30 mouse cellular contexts compared by ENCODE assay signal in the genomic region with DNA sequence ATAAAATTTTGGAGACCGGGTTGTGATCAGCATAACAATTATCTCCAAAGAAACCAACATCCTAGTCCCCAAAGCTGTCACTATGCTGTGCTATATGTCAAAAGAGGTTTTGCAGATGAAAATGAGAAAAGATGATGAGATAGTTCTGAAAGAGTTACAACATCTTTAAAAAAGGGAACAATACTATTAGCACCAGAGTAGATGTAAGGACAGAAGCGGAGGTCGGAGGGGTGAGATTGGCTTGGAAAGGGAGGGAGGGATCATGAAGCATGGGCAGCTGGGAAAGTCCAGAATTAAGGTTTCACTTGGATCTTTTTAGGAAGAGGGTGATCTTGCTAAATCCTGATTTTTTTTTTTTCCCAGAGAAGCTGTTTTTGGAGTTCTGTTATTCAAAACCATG. TPM values are rescaled to one million over a fixed set of nuclear protein-coding genes. Genes with fewer than 3 reads are reported as not detected.
DNase-seq lines count a peak whose midpoint lies in the region; ATAC-seq and TF ChIP-seq lines count a peak whose summit lies in the region.
"Had no signal": no experiment of that assay in that cellular context is flagged by ENCODE, and none has a peak within 500 bp of the region (broad histone marks: within the 10 kb centered on the region; RNA-seq: fewer than 3 reads in every experiment).

No protein-coding gene starts in this region.

- peak overlapping the region; percentile 69; the same call in 1 of the 2 replicates for H3K27ac ChIP-seq in intestine, embryonic 14.5 days (ENCODE audit: low read depth)
- H3K27ac ChIP-seq in intestine, embryonic 16.5 days (ENCODE audit: low read length): no peak overlapping the region
- peak overlapping the region; percentile 86 for H3K27ac ChIP-seq in bone marrow macrophage, adult 2 months (ENCODE audit: insufficient read depth, low read depth, low read length)
- no peak overlapping the region for H3K27ac ChIP-seq in kidney, embryonic 16.5 days (ENCODE audit: low read length)
- H3K27ac ChIP-seq in midbrain, embryonic 10.5 days (replicated peaks): no peak overlapping the region
- H3K27ac ChIP-seq: embryonic facial prominence, embryonic 10.5 days; forebrain, embryonic 12.5 days; forebrain, embryonic 15.5 days; heart, embryonic 10.5 days; hindbrain, embryonic 12.5 days; hindbrain, embryonic 15.5 days had no signal

- no peak for TF ChIP-seq CTCF in bone marrow macrophage, adult 2 months (IDR thresholded peaks at IDR 0.05; ENCODE audit: low read depth, low read length)

- no peak for DNase-seq in intestine, embryonic 14.5 days (ENCODE audit: low spot score)
- no peak for DNase-seq in midbrain, embryonic 10.5 days (ENCODE audit: low spot score)
- DNase-seq: adrenal gland, postnatal 14 days; cerebellum, adult 11-12 months; cerebellum, adult 8-10 months; cerebellum, postnatal 10 days; cerebellum, postnatal 36 days; gastrocnemius, postnatal 10 days had no signal

- no peak for TF ChIP-seq POLR2A in bone marrow macrophage, adult 2 months (IDR thresholded peaks at IDR 0.05; ENCODE audit: borderline replicate concordance, low read depth, low read length)

- H3K4me2 ChIP-seq in intestine, embryonic 14.5 days (ENCODE audit: low read length): no peak overlapping the region
- no peak overlapping the region for H3K4me2 ChIP-seq in intestine, embryonic 16.5 days (ENCODE audit: low read depth, low read length)
- no peak overlapping the region for H3K4me2 ChIP-seq in kidney, embryonic 16.5 days (replicated peaks; ENCODE audit: low read depth, low read length)
- H3K4me2 ChIP-seq: embryonic facial prominence, embryonic 13.5 days; forebrain, embryonic 12.5 days; forebrain, embryonic 15.5 days; hindbrain, embryonic 12.5 days; hindbrain, embryonic 15.5 days had no signal

- no peak overlapping the region for H3K4me3 ChIP-seq in intestine, embryonic 14.5 days (ENCODE audit: low read depth, low read length)
- no peak overlapping the region for H3K4me3 ChIP-seq in intestine, embryonic 16.5 days (ENCODE audit: low read length)
- H3K4me3 ChIP-seq in bone marrow macrophage, adult 2 months (ENCODE audit: insufficient read depth, low read length): no peak overlapping the region
- no peak overlapping the region for H3K4me3 ChIP-seq in kidney, embryonic 16.5 days (ENCODE audit: low read length)
- no peak overlapping the region for H3K4me3 ChIP-seq in midbrain, embryonic 10.5 days
- H3K4me3 ChIP-seq: embryonic facial prominence, embryonic 10.5 days; embryonic facial prominence, embryonic 13.5 days; erythroblast, embryonic 14.5 days; forebrain, embryonic 12.5 days; forebrain, embryonic 15.5 days; heart, adult 2 months; heart, embryonic 10.5 days; hindbrain, embryonic 12.5 days; hindbrain, embryonic 15.5 days had no signal

- H3K9me3 ChIP-seq in intestine, embryonic 14.5 days (ENCODE audit: control insufficient read depth, low read length): no peaks in the 10 kb centered on the region
- H3K9me3 ChIP-seq in intestine, embryonic 16.5 days (ENCODE audit: control insufficient read depth, low read length): no peaks in the 10 kb centered on the region
- no peaks in the 10 kb centered on the region for H3K9me3 ChIP-seq in kidney, embryonic 16.5 days (ENCODE audit: low read length)
- no peaks in the 10 kb centered on the region for H3K9me3 ChIP-seq in midbrain, embryonic 10.5 days (replicated peaks)
- H3K9me3 ChIP-seq: embryonic facial prominence, embryonic 10.5 days; embryonic facial prominence, embryonic 13.5 days; forebrain, embryonic 12.5 days; forebrain, embryonic 15.5 days; heart, embryonic 10.5 days; hindbrain, embryonic 12.5 days; hindbrain, embryonic 15.5 days had no signal

- no peak overlapping the region for H3K9ac ChIP-seq in intestine, embryonic 14.5 days (ENCODE audit: low read length)
- no peak overlapping the region for H3K9ac ChIP-seq in intestine, embryonic 16.5 days (ENCODE audit: low read depth, low read length)
- H3K9ac ChIP-seq in kidney, embryonic 16.5 days (replicated peaks; ENCODE audit: low read length): no peak overlapping the region
- H3K9ac ChIP-seq: embryonic facial prominence, embryonic 13.5 days; forebrain, embryonic 12.5 days; forebrain, embryonic 15.5 days; hindbrain, embryonic 12.5 days; hindbrain, embryonic 15.5 days had no signal

- H3K36me3 ChIP-seq in intestine, embryonic 14.5 days (ENCODE audit: control insufficient read depth, insufficient read depth, low read length): no peaks in the 10 kb centered on the region
- H3K36me3 ChIP-seq in intestine, embryonic 16.5 days (ENCODE audit: control insufficient read depth, insufficient read depth, low read length): no peaks in the 10 kb centered on the region
- no peaks in the 10 kb centered on the region for H3K36me3 ChIP-seq in kidney, embryonic 16.5 days (ENCODE audit: insufficient read depth, low read length)
- no peaks in the 10 kb centered on the region for H3K36me3 ChIP-seq in midbrain, embryonic 10.5 days
- H3K36me3 ChIP-seq: embryonic facial prominence, embryonic 10.5 days; embryonic facial prominence, embryonic 13.5 days; forebrain, embryonic 12.5 days; forebrain, embryonic 15.5 days; heart, embryonic 10.5 days; hindbrain, embryonic 12.5 days; hindbrain, embryonic 15.5 days had no signal

- 93% methylated on average over 3 of the region's 3 CpGs for WGBS in intestine, embryonic 14.5 days
- 93% methylated on average over 3 of the region's 3 CpGs for WGBS in intestine, embryonic 16.5 days
- 91% methylated on average over 3 of the region's 3 CpGs for WGBS in kidney, embryonic 16.5 days
- whole genome bisulfite sequencing in midbrain, embryonic 10.5 days: 90% methylated on average over 3 of the region's 3 CpGs

- ATAC-seq in intestine, embryonic 14.5 days (replicated peaks; ENCODE audit: low FRiP score, low TSS enrichment, low read depth): no peak
- ATAC-seq in intestine, embryonic 16.5 days: no peak
- ATAC-seq in granulocyte monocyte progenitor cell, adult 5-6 weeks (replicated peaks; ENCODE audit: poor library complexity, severe bottlenecking): peak; percentile 53
- peak; percentile 52; the same call in 1 of the 2 replicates for ATAC-seq in megakaryocyte progenitor cell, adult 5-6 weeks (replicated peaks; ENCODE audit: poor library complexity)
- no peak for ATAC-seq in kidney, embryonic 16.5 days (ENCODE audit: low FRiP score, low TSS enrichment)
- ATAC-seq: CD4-positive, CD25-positive, alpha-beta regulatory T cell, adult 4 months; forebrain, embryonic 15.5 days had no signal

- peaks cover 10% of the 10 kb centered on the region for H3K4me1 ChIP-seq in intestine, embryonic 14.5 days (replicated peaks; ENCODE audit: control insufficient read depth, insufficient read depth, low read length)
- H3K4me1 ChIP-seq in intestine, embryonic 16.5 days (ENCODE audit: control insufficient read depth, insufficient read depth, low read length): peaks cover 12% of the 10 kb centered on the region
- peaks cover 83% of the 10 kb centered on the region for H3K4me1 ChIP-seq in bone marrow macrophage, adult 2 months (ENCODE audit: control insufficient read depth, insufficient read depth, low read length)
- peaks cover 14% of the 10 kb centered on the region for H3K4me1 ChIP-seq in kidney, embryonic 16.5 days (ENCODE audit: insufficient read depth, low read length)
- peaks cover 6% of the 10 kb centered on the region for H3K4me1 ChIP-seq in midbrain, embryonic 10.5 days
- H3K4me1 ChIP-seq: forebrain, embryonic 12.5 days; forebrain, embryonic 15.5 days; hindbrain, embryonic 12.5 days; hindbrain, embryonic 15.5 days had no signal

- no peaks in the 10 kb centered on the region for H3K27me3 ChIP-seq in intestine, embryonic 14.5 days (replicated peaks; ENCODE audit: control insufficient read depth, insufficient read depth, low read length)
- no peaks in the 10 kb centered on the region for H3K27me3 ChIP-seq in intestine, embryonic 16.5 days (replicated peaks; ENCODE audit: control insufficient read depth, insufficient read depth, low read length)
- no peaks in the 10 kb centered on the region for H3K27me3 ChIP-seq in kidney, embryonic 16.5 days (ENCODE audit: insufficient read depth, low read length)
- no peaks in the 10 kb centered on the region for H3K27me3 ChIP-seq in midbrain, embryonic 10.5 days (ENCODE audit: low read depth, poor library complexity, severe bottlenecking)
- H3K27me3 ChIP-seq: embryonic facial prominence, embryonic 13.5 days; forebrain, embryonic 12.5 days; forebrain, embryonic 15.5 days; hindbrain, embryonic 12.5 days; hindbrain, embryonic 15.5 days had no signal

RNA-seq across cellular contexts. Expression of a gene that starts 36.5 kb away (rescaled TPM):
- not detected in 2 replicates for polyA plus RNA-seq in intestine, embryonic 14.5 days (2014; fragmentation: Nextera tagmentation; extraction: Ambion mirVana)
- polyA plus RNA-seq in intestine, embryonic 16.5 days (2015; fragmentation: Nextera tagmentation; extraction: Ambion mirVana): not detected in 2 replicates
- not detected in 2 replicates for polyA plus RNA-seq in bone marrow macrophage, adult 2 months (2012; ENCODE audit: insufficient read depth, insufficient read length, missing spikeins)
- total RNA-seq in granulocyte monocyte progenitor cell, adult 5-6 weeks (2014; fragmentation: Nextera tagmentation): not detected in 2 replicates
- not detected in 2 replicates for total RNA-seq in granulocyte monocyte progenitor cell, adult 5-6 weeks (2017)
- total RNA-seq in megakaryocyte progenitor cell, adult 5-6 weeks (2015): not detected in 2 replicates
- total RNA-seq in megakaryocyte progenitor cell, adult 5-6 weeks (2017): not detected in 2 replicates
- not detected in 2 replicates for polyA plus RNA-seq in kidney, embryonic 16.5 days (2015; fragmentation: Nextera tagmentation; extraction: Ambion mirVana)
- not detected in 2 replicates for polyA plus RNA-seq in midbrain, embryonic 10.5 days (2016; fragmentation: Nextera tagmentation; extraction: Ambion mirVana)
- total RNA-seq: adrenal gland, adult 2 months; adrenal gland, postnatal 14 days; adrenal gland, postnatal 4 days; gastrocnemius, postnatal 10 days; gastrocnemius, postnatal 4 days; hematopoietic stem cell, adult 5-6 weeks; MEL had no signal
- polyA plus RNA-seq: adrenal gland, adult 2 months; C2C12; CD4-positive, CD25-positive, alpha-beta regulatory T cell, adult 4 months; cortical plate, adult 2 months; embryonic facial prominence, embryonic 10.5 days; embryonic facial prominence, embryonic 13.5 days; erythroblast, embryonic 14.5 days; forebrain, embryonic 12.5 days; forebrain, embryonic 15.5 days; heart, embryonic 10.5 days; hindbrain, embryonic 12.5 days; hindbrain, embryonic 15.5 days had no signal

Comparison
In these comparisons a context has a peak if more than half of its experiments do, and no peak if none do; other contexts are left out.
1. H3K27ac ChIP-seq: peak in intestine, embryonic 14.5 days (single experiment) and bone marrow macrophage, adult 2 months (single experiment); none in intestine, embryonic 16.5 days (single experiment), kidney, embryonic 16.5 days (single experiment) and midbrain, embryonic 10.5 days (single experiment).
2. ATAC-seq: peak in granulocyte monocyte progenitor cell, adult 5-6 weeks (single experiment) and megakaryocyte progenitor cell, adult 5-6 weeks (single experiment); none in intestine, embryonic 14.5 days (single experiment), intestine, embryonic 16.5 days (single experiment) and kidney, embryonic 16.5 days (single experiment).